Mouse (Mus musculus) left cerebral cortex, adult 2 months (tissue): ENCODE measurements at regions not wholly inside any gene's neighbourhood (a gene's known extent, or its start where the extent isn't known, plus 50 kb on each side); places are given as distances from the start of the nearest gene placed in this dataset.

Experiments
- DNase-seq, 2 experiments: peaks; one replicate each; pipeline ENCODE4 v3.0.0; 2021 to 2022; ENCODE audit warnings: low spot score in 2 of 2, mixed read lengths in 1 of 2; ENCODE audit errors: extremely low spot score in 1 of 2
- H3K27ac ChIP-seq: fragments of 200-600 bp; 2 replicates; pipeline ENCODE4 v1.8.1; 2022
- H3K4me3 ChIP-seq: fragments of 200-600 bp; 2 replicates; pipeline ENCODE4 v1.8.1; 2022
- CTCF ChIP-seq: fragments of 200-600 bp; IDR thresholded peaks from 2 replicates; pipeline ENCODE4 v1.8.1; 2022; ENCODE audit warnings: antibody characterized with exemption, mild to moderate bottlenecking, moderate library complexity
- intact Hi-C: fragments of 180-260 bp; cut with DNase I; formaldehyde crosslinking; loops from one replicate; pipeline ENCODE4 v1.15.1; 2025

GRCm38 (mm10) chr3:62801044-62801443 lies 196.1 kb upstream of the Gpr149 start:
- Histone ChIP-seq H3K27ac (no peak overlapping the region), H3K4me3 (no peak overlapping the region)
- DNase-seq: no peak
- intact Hi-C loops: no loop called here
- TF ChIP-seq CTCF: no peak

- Histone ChIP-seq H3K27ac (no peak overlapping the region), H3K4me3 (no peak overlapping the region)
- intact Hi-C loops: no loop called here
- no peak for TF ChIP-seq CTCF
- DNase-seq: no peak
These were observed 181.3 kb upstream of the Gpr149 start for GRCm38 (mm10) chr3:62786233-62786632.
